Mouse (Mus musculus): Measurements from ENCODE around the gene Gkap1.

GRCm38 (mm10) chr13:58313758-58314157 is 38.3 kb upstream of the Gkap1 start:
- TF ChIP-seq CTCF (IDR thresholded peaks at IDR 0.05; ENCODE audit: control insufficient read depth, insufficient read depth, insufficient replicate concordance, low read depth, low read length) (no peak), POLR2A (IDR thresholded peaks at IDR 0.05; ENCODE audit: control insufficient read depth, low read depth, low read length) (no peak)
